Mouse (Mus musculus) spleen, adult 2 months (tissue): Measurements from ENCODE around the gene Fam241a. TPM values are rescaled to one million over a fixed set of nuclear protein-coding genes. Genes with fewer than 3 reads are reported as not detected.

Experiments used
- DNase-seq, 2 experiments: peaks; one replicate each; pipeline versions ENCODE4 v3.0.0 to v3.0.0-alpha.2; 2012 to 2021; ENCODE audit warnings: low spot score in 2 of 2, low read depth in 1 of 2
- H3K27ac ChIP-seq: fragments of 200-500 bp; 2 replicates; pipeline ENCODE4 v1.5.1; 2012; ENCODE audit warnings: low read length, inconsistent platforms; ENCODE audit not compliant: insufficient read depth
- H3K27me3 ChIP-seq: fragments of 200-500 bp; 2 replicates; pipeline ENCODE4 v1.6.1; 2012; ENCODE audit warnings: mild to moderate bottlenecking, moderate library complexity, low read length, inconsistent platforms; ENCODE audit not compliant: control insufficient read depth, insufficient read depth
- H3K36me3 ChIP-seq: fragments of 200-500 bp; 2 replicates; pipeline ENCODE4 v1.6.1; 2012; ENCODE audit warnings: mild to moderate bottlenecking, low read length, inconsistent platforms; ENCODE audit not compliant: control insufficient read depth, insufficient read depth
- H3K4me1 ChIP-seq: fragments of 200-500 bp; 2 replicates; pipeline ENCODE4 v1.6.1; 2011; ENCODE audit warnings: inconsistent platforms; ENCODE audit not compliant: control insufficient read depth, insufficient read depth, insufficient read length
- H3K4me3 ChIP-seq: fragments of 200-500 bp; 2 replicates; pipeline ENCODE4 v1.5.1; 2011; ENCODE audit warnings: mild to moderate bottlenecking, inconsistent platforms; ENCODE audit not compliant: insufficient read depth, insufficient read length; ENCODE audit errors: extremely low read depth
- CTCF ChIP-seq: fragments of 200-500 bp; IDR thresholded peaks from 2 replicates; pipeline ENCODE4 v1.5.1; 2011; ENCODE audit warnings: mild to moderate bottlenecking, inconsistent platforms; ENCODE audit not compliant: insufficient read depth, insufficient read length, insufficient replicate concordance; ENCODE audit errors: extremely low read depth
- POLR2A ChIP-seq: fragments of 200-500 bp; IDR thresholded peaks from 2 replicates; pipeline ENCODE4 v1.6.1; 2011; ENCODE audit warnings: low read depth, low read length, inconsistent platforms
- WGBS: fragments of 180-500 bp; shearing (Covaris S2); methylation state at CpG from one replicate; pipeline ENCODE4 v1.1.7; 2018; 5-methylcytosine and 5-hydroxymethylcytosine counted together
- polyA plus RNA-seq: library from polyadenylated mRNA; depleted of rRNA; stranded (reverse); fragments of >200 nt; gene quantifications from 2 replicates; pipeline ENCODE4 v1.2.3, GENCODE M21; 2012

Fam241a gene
- polyA plus RNA-seq, 1 experiment = 4.3 TPM

DNA sequence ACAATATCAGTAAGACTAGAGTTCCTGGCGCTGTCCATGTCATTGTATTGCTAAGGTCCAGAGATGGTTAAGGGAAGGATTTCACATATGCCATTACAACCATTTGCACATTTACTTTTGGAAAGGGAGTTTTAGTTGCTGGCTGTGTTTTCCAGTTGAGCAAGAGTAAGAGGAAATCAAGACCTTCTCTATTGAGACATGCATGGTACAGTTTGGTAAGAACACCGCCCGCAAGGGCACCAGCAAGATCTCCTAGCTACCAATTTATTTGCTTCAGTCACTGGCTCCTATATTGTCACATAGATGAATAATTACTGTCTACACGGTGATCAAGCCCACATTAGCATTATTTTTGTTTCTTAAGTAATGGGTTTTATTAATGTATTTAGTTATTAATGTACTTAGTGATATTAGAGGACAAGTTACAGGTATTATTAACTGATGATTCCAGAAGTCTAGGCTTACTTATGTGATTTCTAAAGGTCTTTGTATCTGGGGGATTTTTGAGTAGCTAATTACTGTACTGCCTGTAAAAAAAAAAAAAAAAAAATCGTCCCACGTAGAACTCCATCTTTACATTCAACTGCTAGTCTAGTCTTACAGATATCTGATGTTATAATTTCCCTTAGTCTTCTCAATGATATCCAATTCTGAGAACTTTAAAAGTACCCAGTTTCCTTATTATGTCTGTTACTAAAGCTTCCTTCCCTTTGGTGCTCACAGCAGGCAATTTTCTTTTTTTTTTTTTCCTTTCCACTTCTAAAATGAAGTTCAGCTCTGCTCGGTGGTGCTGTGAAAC is 944 bp downstream of the Fam241a start:
- no peak for DNase-seq
- Histone ChIP-seq H3K36me3 (no peaks in the 10 kb centered on the region), H3K27ac (peak overlapping the region; percentile 85), H3K27me3 (0 out of 2 replicates have a peak, but pooled peaks cover 2% of the 10 kb centered on the region), H3K4me3 (peak overlapping the region; percentile 99), H3K4me1 (peaks cover 2% of the 10 kb centered on the region)
- TF ChIP-seq POLR2A (no peak), CTCF (no peak)
- 33% methylated on average over 7 of the region's 7 CpGs for whole genome bisulfite sequencing

DNA sequence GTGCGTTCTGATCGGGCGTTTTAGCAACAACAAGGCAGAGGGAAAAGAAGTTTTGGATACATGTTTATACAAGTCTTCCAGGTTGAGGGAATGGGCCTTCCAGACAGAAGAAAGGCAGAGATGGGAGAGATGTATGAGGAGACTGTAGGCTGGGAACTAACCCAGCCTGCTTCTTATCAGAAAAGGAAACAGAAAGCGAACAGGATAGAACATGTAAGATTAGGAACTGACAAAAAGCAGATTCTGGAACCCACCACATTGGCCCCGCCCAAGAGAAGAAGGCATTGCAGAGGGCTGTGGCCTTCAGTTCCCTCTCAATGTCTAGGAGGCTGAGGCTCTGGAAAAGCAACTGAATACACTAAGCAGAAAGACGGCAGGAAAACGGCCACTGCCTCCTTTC is 2.2 kb downstream of the Fam241a start:
- no peak for TF ChIP-seq CTCF
- no peak for TF ChIP-seq POLR2A
- H3K4me3 ChIP-seq = no peak overlapping the region; the same call in 1 of the 2 replicates
- H3K36me3 ChIP-seq = no peaks in the 10 kb centered on the region
- no peak overlapping the region for H3K27ac ChIP-seq
- peak in 1 of 2 experiments; percentile 21 for DNase-seq
- H3K4me1 ChIP-seq = peaks cover 2% of the 10 kb centered on the region
- 0 out of 2 replicates have a peak, but pooled peaks cover 2% of the 10 kb centered on the region for H3K27me3 ChIP-seq
- 41% methylated on average over 7 of the region's 7 CpGs for WGBS

DNA sequence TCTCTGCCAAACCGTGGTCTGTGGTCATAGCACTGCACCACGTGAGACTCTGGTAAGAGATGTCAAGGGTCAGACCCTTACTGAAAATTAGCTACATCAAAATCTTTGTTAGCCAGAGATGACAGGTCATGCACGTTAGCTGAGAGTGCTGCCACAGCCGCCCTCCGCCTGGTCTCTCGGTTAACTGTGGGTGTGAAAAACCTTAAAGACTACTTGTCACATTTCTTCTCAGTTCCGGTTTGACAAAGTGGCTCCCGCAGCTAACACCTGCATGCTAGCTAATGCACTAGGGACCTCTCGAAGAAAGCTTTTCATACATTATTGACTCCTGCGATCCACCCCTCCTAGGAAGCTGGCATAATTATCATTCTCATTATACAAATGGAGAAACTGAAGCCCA is 4.2 kb downstream of the Fam241a start:
- H3K4me1 ChIP-seq = peaks cover 4% of the 10 kb centered on the region
- no peak overlapping the region for H3K4me3 ChIP-seq
- TF ChIP-seq POLR2A (no peak), CTCF (no peak)
- DNase-seq = peak in 1 of 2 experiments; percentile 6
- WGBS = 46% methylated on average over 10 of the region's 10 CpGs
- 0 out of 2 replicates have a peak, but pooled peaks cover 2% of the 10 kb centered on the region for H3K27me3 ChIP-seq
- H3K36me3 ChIP-seq = no peaks in the 10 kb centered on the region
- no peak overlapping the region for H3K27ac ChIP-seq

DNA sequence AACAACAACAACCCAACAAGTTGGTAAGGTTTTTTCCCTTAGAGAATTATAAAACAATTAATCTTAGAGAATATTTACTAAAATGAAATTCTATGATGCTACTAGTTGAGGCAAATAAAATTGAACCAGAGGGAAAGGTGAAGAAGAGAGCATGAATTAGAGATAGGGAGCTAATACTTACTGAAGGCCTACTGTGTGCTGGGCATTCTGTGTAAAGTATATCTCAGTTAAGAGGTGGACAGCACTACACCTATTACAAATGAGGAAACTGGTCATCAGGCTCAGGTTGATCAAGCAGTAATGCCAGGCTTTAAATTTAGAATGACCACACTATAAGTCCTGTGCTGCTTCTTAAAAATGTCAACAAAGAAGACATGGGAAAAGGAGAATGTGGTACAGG is 6.1 kb downstream of the Fam241a start:
- peaks cover 4% of the 10 kb centered on the region for H3K4me1 ChIP-seq
- H3K4me3 ChIP-seq = no peak overlapping the region
- DNase-seq = no peak
- no peak overlapping the region for H3K27ac ChIP-seq
- no peak for TF ChIP-seq POLR2A
- H3K36me3 ChIP-seq = no peaks in the 10 kb centered on the region
- H3K27me3 ChIP-seq = no peaks in the 10 kb centered on the region

DNA sequence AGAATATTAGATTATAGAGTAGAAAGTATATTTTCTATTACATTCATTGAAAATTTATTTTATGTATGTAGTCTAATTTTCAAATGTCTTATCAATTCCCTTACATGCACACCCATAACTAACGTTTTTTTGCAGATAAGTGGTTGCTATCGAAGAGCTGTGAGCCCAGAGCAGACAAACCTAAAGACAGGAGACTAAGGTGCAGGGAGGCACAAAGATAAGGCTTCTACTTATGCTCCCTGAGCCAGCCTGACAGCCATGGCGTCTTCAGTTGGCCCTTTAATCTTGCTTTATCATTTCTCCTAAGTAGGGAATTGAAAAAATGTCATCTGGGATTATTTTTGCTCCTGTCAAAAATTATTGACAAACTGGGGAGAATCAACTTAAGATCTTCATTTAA is 6.6 kb downstream of the Fam241a start:
- H3K27ac ChIP-seq = no peak overlapping the region
- DNase-seq = no peak
- H3K36me3 ChIP-seq = no peaks in the 10 kb centered on the region
- no peak overlapping the region for H3K4me3 ChIP-seq
- TF ChIP-seq POLR2A = no peak
- H3K27me3 ChIP-seq = no peaks in the 10 kb centered on the region
- peaks cover 4% of the 10 kb centered on the region for H3K4me1 ChIP-seq
- 63% methylated on average over 3 of the region's 3 CpGs for WGBS

DNA sequence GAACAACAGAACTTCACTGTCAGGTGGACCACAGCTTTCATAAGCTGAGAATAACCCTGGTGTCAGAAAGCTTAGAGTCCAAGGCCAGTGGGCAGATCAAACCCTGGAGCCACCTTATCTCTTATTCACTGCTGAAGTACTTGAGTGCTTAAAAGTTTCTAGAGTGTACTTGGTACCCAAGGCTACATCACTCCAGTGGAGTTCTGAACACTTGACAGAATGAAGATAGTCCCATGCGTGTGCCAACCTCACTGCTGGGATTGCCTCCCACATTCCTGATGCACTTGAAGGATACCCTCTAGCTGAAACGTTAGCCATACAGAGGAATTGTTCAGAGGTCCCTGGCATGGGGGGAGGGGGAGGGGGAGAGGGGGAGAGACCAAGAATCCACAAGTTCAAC is 14.4 kb downstream of the Fam241a start:
- 88% methylated on average over 2 of the region's 2 CpGs for WGBS
- Histone ChIP-seq H3K4me1 (no peaks in the 10 kb centered on the region), H3K4me3 (no peak overlapping the region), H3K27ac (no peak overlapping the region), H3K36me3 (no peaks in the 10 kb centered on the region), H3K27me3 (no peaks in the 10 kb centered on the region)
- DNase-seq = no peak
- TF ChIP-seq CTCF (no peak), POLR2A (no peak)

DNA sequence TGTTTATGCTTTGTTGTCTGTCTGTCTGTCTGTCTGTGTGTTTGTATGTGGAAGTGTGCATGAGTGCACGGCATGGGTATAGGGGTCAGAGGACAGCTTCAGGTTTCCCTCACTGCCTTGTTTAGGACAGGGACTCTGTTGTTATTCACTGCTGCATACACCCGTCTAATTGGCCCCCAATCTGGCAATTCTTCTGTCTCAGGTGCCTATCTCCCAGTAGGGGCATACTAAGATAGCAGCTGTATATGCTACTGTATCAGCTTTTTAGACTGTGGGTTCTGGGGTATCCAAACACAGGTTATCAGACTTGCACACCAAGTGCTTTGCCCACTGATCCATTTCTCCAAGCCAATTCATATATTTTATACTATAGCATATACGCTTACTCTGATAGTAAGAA is 16.2 kb downstream of the Fam241a start:
- H3K27ac ChIP-seq = no peak overlapping the region
- no peaks in the 10 kb centered on the region; the same call in 1 of the 2 replicates for H3K4me1 ChIP-seq
- TF ChIP-seq CTCF (no peak), POLR2A (no peak)
- 88% methylated on average over 3 of the region's 3 CpGs for WGBS
- no peak for DNase-seq
- no peak overlapping the region for H3K4me3 ChIP-seq
- no peaks in the 10 kb centered on the region; the same call in 1 of the 2 replicates for H3K36me3 ChIP-seq
- H3K27me3 ChIP-seq = no peaks in the 10 kb centered on the region
